Mouse (Mus musculus): ENCODE results near the gene Gm4778. TPM values are rescaled to one million over a fixed set of nuclear protein-coding genes. Genes with fewer than 3 reads are reported as not detected.
"Not testable (repeated sequence)": the region's sequence is repeated elsewhere in the genome, so short reads cannot be mapped to it uniquely, and the experiment has no call there.

Gm4778 gene
- not detected in 2 replicates for polyA plus RNA-seq (2012; rRNA removed)

- not testable (repeated sequence) for H3K4me3 ChIP-seq (ENCODE audit: insufficient read depth, low read length); H3K27ac ChIP-seq (ENCODE audit: insufficient read depth, low read length); H3K4me1 ChIP-seq (ENCODE audit: control insufficient read depth, insufficient read depth, low read length)
Measured at GRCm38 (mm10) chr3:94263736-94264135, at the start of gene Gm4778. TSS of gene Gm4778 (plus strand) at chr3:94264036.

GRCm38 (mm10) chr3:94260598-94260997 lies 3.2 kb upstream of the Gm4778 start:
- Histone ChIP-seq H3K4me1 (ENCODE audit: control insufficient read depth, insufficient read depth, low read length) (no peaks in the 10 kb centered on the region), H3K4me3 (ENCODE audit: insufficient read depth, low read length) (no peak overlapping the region), H3K27ac (ENCODE audit: insufficient read depth, low read length) (no peak overlapping the region)
- TF ChIP-seq CTCF (IDR thresholded peaks at IDR 0.05; ENCODE audit: extremely low read depth, insufficient read depth, low read length) (peak; percentile 49; the same call in 1 of the 2 replicates), POLR2A (IDR thresholded peaks at IDR 0.05; ENCODE audit: extremely low read depth, insufficient read depth, low read length) (no peak)

- H3K4me3 ChIP-seq (ENCODE audit: insufficient read depth, low read length), result no peak overlapping the region
- TF ChIP-seq CTCF (IDR thresholded peaks at IDR 0.05; ENCODE audit: extremely low read depth, insufficient read depth, low read length), result no peak
- no peak for TF ChIP-seq POLR2A (IDR thresholded peaks at IDR 0.05; ENCODE audit: extremely low read depth, insufficient read depth, low read length)
Measured at GRCm38 (mm10) chr3:94275991-94276390, 12.2 kb downstream of the Gm4778 start.

GRCm38 (mm10) chr3:94305457-94305856 lies 41.6 kb downstream of the Gm4778 start:
- TF ChIP-seq POLR2A (IDR thresholded peaks at IDR 0.05; ENCODE audit: extremely low read depth, insufficient read depth, low read length) (no peak), CTCF (IDR thresholded peaks at IDR 0.05; ENCODE audit: extremely low read depth, insufficient read depth, low read length) (no peak)

More at GRCm38 (mm10) chr3:94275991-94276390, 12.2 kb downstream of the Gm4778 start:
- H3K4me1 ChIP-seq (ENCODE audit: control insufficient read depth, insufficient read depth, low read length), result no peaks in the 10 kb centered on the region
- no peak overlapping the region for H3K27ac ChIP-seq (ENCODE audit: insufficient read depth, low read length)

GRCm38 (mm10) chr3:94306975-94307374 lies 43.1 kb downstream of the Gm4778 start:
- TF ChIP-seq POLR2A (IDR thresholded peaks at IDR 0.05; ENCODE audit: extremely low read depth, insufficient read depth, low read length), result no peak
- TF ChIP-seq CTCF (IDR thresholded peaks at IDR 0.05; ENCODE audit: extremely low read depth, insufficient read depth, low read length), result no peak
- H3K4me1 ChIP-seq (ENCODE audit: control insufficient read depth, insufficient read depth, low read length), result no peaks in the 10 kb centered on the region; the same call in 1 of the 2 replicates
- no peak overlapping the region for H3K4me3 ChIP-seq (ENCODE audit: insufficient read depth, low read length)
- no peak overlapping the region for H3K27ac ChIP-seq (ENCODE audit: insufficient read depth, low read length)

More at GRCm38 (mm10) chr3:94305457-94305856, 41.6 kb downstream of the Gm4778 start:
- H3K4me3 ChIP-seq (ENCODE audit: insufficient read depth, low read length), result no peak overlapping the region
- H3K4me1 ChIP-seq (ENCODE audit: control insufficient read depth, insufficient read depth, low read length), result no peaks in the 10 kb centered on the region
- H3K27ac ChIP-seq (ENCODE audit: insufficient read depth, low read length), result no peak overlapping the region

- H3K27ac ChIP-seq (ENCODE audit: insufficient read depth, low read length), result peak within 1 kb of the TSS; percentile 49; the same call in 1 of the 2 replicates
- no peaks in the 10 kb centered on the region; the same call in 1 of the 2 replicates for H3K4me1 ChIP-seq (ENCODE audit: control insufficient read depth, insufficient read depth, low read length)
- H3K4me3 ChIP-seq (ENCODE audit: insufficient read depth, low read length), result peak within 1 kb of the TSS; percentile 70
- TF ChIP-seq CTCF (IDR thresholded peaks at IDR 0.05; ENCODE audit: extremely low read depth, insufficient read depth, low read length), result no peak
- peak; percentile 79 for TF ChIP-seq POLR2A (IDR thresholded peaks at IDR 0.05; ENCODE audit: extremely low read depth, insufficient read depth, low read length)
Measured at GRCm38 (mm10) chr3:94309633-94310363, 46.0 kb downstream of the Gm4778 start, which contains the start of gene Them4. TSS of gene Them4 (plus strand) at chr3:94310089.

GRCm38 (mm10) chr3:94310491-94310890 lies 46.7 kb downstream of the Gm4778 start:
- no peak for TF ChIP-seq CTCF (IDR thresholded peaks at IDR 0.05; ENCODE audit: extremely low read depth, insufficient read depth, low read length)
- no peak for TF ChIP-seq POLR2A (IDR thresholded peaks at IDR 0.05; ENCODE audit: extremely low read depth, insufficient read depth, low read length)
- Histone ChIP-seq H3K4me3 (ENCODE audit: insufficient read depth, low read length) (peak overlapping the region; percentile 70), H3K4me1 (ENCODE audit: control insufficient read depth, insufficient read depth, low read length) (no peaks in the 10 kb centered on the region; the same call in 1 of the 2 replicates), H3K27ac (ENCODE audit: insufficient read depth, low read length) (peak overlapping the region; percentile 49; the same call in 1 of the 2 replicates)

- peak overlapping the region; percentile 70; the same call in 1 of the 2 replicates for H3K4me3 ChIP-seq (ENCODE audit: insufficient read depth, low read length)
- TF ChIP-seq CTCF (IDR thresholded peaks at IDR 0.05; ENCODE audit: extremely low read depth, insufficient read depth, low read length) (no peak), POLR2A (IDR thresholded peaks at IDR 0.05; ENCODE audit: extremely low read depth, insufficient read depth, low read length) (no peak)
- H3K27ac ChIP-seq (ENCODE audit: insufficient read depth, low read length), result no peak overlapping the region
- H3K4me1 ChIP-seq (ENCODE audit: control insufficient read depth, insufficient read depth, low read length), result no peaks in the 10 kb centered on the region; the same call in 1 of the 2 replicates
Measured at GRCm38 (mm10) chr3:94310911-94311310, 47.1 kb downstream of the Gm4778 start.

GRCm38 (mm10) chr3:94311376-94311775 lies 47.5 kb downstream of the Gm4778 start:
- Histone ChIP-seq H3K4me3 (ENCODE audit: insufficient read depth, low read length) (peak overlapping the region; percentile 70; the same call in 1 of the 2 replicates), H3K27ac (ENCODE audit: insufficient read depth, low read length) (no peak overlapping the region), H3K4me1 (ENCODE audit: control insufficient read depth, insufficient read depth, low read length) (no peaks in the 10 kb centered on the region; the same call in 1 of the 2 replicates)
- TF ChIP-seq POLR2A (IDR thresholded peaks at IDR 0.05; ENCODE audit: extremely low read depth, insufficient read depth, low read length) (no peak), CTCF (IDR thresholded peaks at IDR 0.05; ENCODE audit: extremely low read depth, insufficient read depth, low read length) (no peak)

Other genes with a start within 250 kb of the Gm4778 start
- not detected in 2 replicates for gene Gm9125, start 209.2 kb upstream of the Gm4778 start, polyA plus RNA-seq (2012; rRNA removed)
- gene Gm10697, start 191.4 kb upstream of the Gm4778 start, polyA plus RNA-seq (2012; rRNA removed), result not detected in 2 replicates
- gene Gm10696, start 85.8 kb upstream of the Gm4778 start, polyA plus RNA-seq (2012; rRNA removed), result not detected in 2 replicates
- gene Gm5286, start 67.3 kb upstream of the Gm4778 start, polyA plus RNA-seq (2012; rRNA removed), result not detected in 2 replicates
- gene Them4, start 46.1 kb downstream of the Gm4778 start, polyA plus RNA-seq (2012; rRNA removed), result 19.3 and 22.3 TPM in 2 replicates
- not detected in 2 replicates for gene Them5, start 78.1 kb downstream of the Gm4778 start, polyA plus RNA-seq (2012; rRNA removed)
- 0.61 and 0.70 TPM in 2 replicates for gene C2cd4d, start 98.4 kb downstream of the Gm4778 start, polyA plus RNA-seq (2012; rRNA removed)
- gene Rorc, start 108.8 kb downstream of the Gm4778 start, polyA plus RNA-seq (2012; rRNA removed), result 1.9 and 2.0 TPM in 2 replicates
- gene Lingo4, start 134.5 kb downstream of the Gm4778 start, polyA plus RNA-seq (2012; rRNA removed), result 0.46 and 0.51 TPM in 2 replicates
- gene Tdrkh, start 149.2 kb downstream of the Gm4778 start, polyA plus RNA-seq (2012; rRNA removed), result 15.2 and 15.5 TPM in 2 replicates
- 46.0 and 47.9 TPM in 2 replicates for gene Mrpl9, start 179.3 kb downstream of the Gm4778 start, polyA plus RNA-seq (2012; rRNA removed)
- gene Oaz3, start 179.9 kb downstream of the Gm4778 start, polyA plus RNA-seq (2012; rRNA removed), result 0.15 and 0.25 TPM in 2 replicates
- gene Celf3, start 214.3 kb downstream of the Gm4778 start, polyA plus RNA-seq (2012; rRNA removed), result 314 and 357 TPM in 2 replicates
- 3.2 and 4.1 TPM in 2 replicates for gene Riiad1, start 216.3 kb downstream of the Gm4778 start, polyA plus RNA-seq (2012; rRNA removed)

All from cortical plate, adult 2 months (tissue).